Mouse (Mus musculus) layer of hippocampus, adult 18-20 months (tissue): ENCODE results near the gene Dcp1b. TPM values are rescaled to one million over a fixed set of nuclear protein-coding genes. Genes with fewer than 3 reads are reported as not detected.

Source experiments
- DNase-seq, 2 experiments: peaks; one replicate each; pipeline ENCODE4 v3.0.0; 2022; ENCODE audit warnings: low spot score in 2 of 2
- total RNA-seq, 2 experiments: library from RNA; stranded (reverse); gene quantifications; 2 replicates each; pipeline ENCODE4 v1.2.3; 2021

Gene Dcp1b
- total RNA-seq, 2 experiments from 2014 or later, result 16.9 to 18.7 TPM

DNA sequence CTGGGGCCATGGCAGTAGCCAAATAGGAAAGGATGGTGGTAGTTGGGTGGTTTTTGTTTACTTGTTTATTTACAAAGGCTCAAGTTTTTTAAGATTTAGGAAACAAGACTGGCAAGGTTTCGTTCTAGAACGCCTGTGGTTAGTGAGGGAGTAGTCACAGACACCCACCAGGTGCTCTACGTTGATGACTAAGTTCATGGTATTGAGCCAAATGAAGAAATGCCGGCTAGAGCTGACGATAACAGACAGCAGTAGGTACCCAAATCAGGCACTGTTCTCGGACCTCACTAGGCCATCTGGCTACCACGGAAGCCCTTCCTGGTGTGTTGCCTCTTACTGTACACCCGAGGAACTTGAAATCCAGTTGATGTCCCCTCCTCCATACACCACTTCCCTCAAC is 51.9 kb downstream of the Dcp1b start:
- DNase-seq, result no peak

DNA sequence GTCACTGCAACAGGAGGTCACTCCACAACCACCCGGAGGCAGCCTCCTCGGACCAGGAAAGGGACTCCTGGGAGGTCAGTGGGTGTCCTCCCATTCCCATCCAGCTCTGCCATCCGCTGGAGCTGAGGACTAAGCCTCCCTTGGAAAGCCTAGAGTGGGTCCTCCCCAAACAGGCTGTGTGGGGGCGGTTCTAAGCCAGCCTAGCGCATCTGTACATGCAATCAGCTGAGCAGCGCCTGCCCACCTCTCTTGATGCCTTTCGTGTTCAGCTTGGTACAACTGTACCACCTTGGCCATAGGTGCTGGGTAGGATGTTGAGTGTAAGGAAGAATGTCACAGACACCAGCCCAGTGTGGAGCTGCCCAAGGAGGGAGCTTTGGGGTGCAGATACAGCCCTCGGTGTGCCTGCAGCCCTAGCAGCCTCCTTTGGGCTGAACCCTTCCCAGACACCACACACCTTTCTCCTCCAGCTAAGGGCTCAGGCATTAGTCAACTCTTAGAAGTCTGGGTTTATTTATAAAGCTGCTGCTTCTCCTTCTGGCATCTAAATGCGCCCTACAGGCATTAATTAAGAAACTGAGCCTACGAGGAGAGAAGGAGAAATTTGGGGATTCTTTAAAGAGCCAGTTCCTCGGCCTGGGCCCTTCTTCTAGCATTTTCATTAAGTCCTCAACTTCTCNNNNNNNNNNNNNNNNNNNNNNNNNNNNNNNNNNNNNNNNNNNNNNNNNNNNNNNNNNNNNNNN is 54.0 kb downstream of the Dcp1b start:
- DNase-seq, result peak in 1 of 2 experiments; percentile 55

DNA sequence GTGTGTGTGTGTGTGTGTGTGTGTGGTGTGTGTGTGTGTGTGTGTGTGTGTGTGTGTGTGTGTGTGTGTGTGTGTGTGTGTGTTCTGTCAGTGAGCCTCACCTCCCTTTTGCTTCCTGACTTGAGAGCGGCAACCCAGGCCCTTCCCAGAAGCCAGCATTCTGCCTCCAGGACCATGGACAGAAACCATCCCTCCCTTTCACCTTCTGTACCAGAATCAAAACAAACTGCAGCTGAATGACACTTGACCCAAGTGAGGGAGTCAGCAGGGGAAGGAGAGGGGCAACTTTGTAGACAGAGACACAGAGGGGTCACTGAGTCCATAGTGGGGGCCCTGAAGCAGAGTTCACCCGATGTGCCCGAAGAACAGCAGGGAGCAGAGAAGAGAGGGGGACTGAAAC is 58.0 kb downstream of the Dcp1b start:
- DNase-seq, result no peak

DNA sequence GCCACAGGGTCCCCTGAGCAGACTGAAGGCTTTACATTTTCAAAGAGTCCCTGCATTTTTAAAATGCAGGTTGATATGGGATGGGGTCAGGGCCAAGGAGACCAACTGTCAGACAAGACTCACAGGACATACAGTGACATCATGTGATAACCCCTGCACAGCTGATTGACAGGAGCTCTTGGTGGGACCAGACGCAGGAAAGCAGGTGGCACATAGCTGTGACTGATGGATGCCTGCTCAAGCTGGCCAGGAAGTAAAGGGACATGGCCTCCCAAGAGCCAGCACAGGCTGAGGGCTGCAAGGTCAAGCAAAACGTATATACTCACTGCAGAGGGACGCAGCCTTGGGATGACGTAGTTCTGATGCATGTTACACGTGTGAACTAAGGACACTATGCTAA is 60.4 kb downstream of the Dcp1b start:
- no peak for DNase-seq

DNA sequence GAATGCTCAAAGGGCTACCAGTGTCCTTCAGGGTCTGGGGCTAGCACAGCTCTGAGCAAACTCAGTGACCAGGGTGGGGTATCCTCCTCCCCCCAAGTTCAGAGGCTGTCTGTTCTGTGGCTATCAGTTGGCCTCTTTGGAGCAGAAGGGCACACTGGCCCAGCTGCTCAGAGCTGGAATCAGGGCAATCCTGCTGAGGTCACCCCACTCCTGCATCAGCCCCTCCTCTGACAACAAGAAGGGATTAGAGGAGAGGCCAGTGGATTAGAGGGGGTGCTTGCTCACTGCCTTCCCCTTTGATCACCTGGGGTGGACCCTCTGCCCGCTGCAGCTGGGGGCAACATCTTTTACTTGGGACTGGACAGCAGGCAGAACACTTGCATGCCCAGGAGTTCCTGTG is 61.2 kb downstream of the Dcp1b start, which contains the start of gene Cacna2d4:
Cacna2d4 (plus strand) TSS at position 286 of the 400 bp plus-strand sequence.
- DNase-seq, result no peak

DNA sequence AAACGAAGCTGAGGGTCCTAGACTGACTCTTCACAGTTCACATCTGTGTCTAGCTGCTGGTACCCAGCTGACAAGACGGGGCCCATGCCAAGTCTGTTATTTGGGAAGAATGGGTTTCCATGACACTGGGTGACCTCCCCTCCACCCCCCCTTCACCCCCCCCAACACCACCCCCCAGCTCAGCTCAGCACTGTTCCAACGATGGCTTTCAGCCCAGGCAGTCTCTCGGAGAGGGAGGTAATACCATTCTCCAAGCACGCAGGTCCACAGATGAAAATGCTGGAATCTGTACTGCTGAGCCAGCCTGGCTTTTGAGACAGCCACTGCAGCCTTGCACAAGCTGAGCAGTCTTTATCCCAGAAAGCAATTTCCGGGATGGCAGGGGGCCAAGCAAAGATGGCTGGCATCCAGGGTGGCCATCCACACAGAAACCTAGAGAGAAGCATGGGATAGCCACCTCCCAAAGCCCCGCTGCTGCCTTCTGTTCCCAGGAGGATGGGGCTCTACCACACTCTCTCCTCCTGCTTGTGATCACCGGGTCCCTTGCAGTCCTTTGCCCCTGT is 62.5 kb downstream of the Dcp1b start:
- peak; percentile 52 to 56 for DNase-seq

DNA sequence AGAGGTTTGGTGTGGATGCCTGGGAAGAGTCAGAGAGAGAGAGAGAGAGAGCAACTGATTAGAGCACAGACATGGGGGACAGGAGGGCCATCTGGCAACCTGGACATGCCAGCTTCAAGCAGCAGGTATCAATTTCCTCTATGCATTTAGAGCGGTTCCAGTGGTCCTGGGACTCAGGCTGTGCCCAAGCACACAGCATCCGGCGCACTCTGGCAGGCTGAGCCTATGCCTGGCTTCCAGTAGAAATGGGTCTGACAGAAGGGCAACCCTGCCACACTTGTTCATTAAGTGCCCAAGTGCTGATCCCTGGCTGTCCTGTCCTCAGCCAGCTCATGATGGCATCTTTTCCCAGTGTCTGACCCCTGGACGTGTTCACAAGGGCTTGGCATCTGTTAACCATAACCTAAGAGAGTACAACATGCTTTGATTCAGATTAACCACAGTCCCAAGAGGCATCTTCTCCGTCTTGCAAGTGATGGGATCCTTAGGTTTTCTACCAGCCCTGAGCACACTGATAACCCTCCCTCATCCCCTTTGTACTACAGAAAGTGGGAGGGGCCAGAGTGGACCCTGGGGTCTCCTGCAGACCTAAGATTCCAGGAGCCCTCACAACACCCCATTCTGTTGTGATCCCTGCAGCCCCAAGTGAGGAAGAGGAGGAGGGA is 64.4 kb downstream of the Dcp1b start:
- no peak for DNase-seq

DNA sequence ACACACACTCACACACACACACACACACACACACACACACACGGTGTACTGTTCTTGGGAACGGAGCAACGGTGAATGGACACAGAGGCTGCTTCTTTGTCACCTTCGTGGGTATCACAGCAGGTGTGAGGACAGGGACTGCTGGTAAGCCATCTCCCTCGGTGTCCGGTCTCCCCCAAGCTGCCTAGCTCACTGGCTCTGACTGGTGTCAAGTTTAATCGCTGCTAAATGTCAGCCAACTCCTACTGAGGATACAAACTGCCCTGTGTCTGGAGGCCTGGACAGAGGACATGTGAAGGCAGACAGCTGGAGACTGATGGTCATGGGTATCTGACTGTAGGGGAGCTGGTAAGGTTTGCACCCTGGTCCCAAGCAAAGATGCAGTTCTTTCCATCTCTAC is 65.2 kb downstream of the Dcp1b start:
- DNase-seq, result no peak

DNA sequence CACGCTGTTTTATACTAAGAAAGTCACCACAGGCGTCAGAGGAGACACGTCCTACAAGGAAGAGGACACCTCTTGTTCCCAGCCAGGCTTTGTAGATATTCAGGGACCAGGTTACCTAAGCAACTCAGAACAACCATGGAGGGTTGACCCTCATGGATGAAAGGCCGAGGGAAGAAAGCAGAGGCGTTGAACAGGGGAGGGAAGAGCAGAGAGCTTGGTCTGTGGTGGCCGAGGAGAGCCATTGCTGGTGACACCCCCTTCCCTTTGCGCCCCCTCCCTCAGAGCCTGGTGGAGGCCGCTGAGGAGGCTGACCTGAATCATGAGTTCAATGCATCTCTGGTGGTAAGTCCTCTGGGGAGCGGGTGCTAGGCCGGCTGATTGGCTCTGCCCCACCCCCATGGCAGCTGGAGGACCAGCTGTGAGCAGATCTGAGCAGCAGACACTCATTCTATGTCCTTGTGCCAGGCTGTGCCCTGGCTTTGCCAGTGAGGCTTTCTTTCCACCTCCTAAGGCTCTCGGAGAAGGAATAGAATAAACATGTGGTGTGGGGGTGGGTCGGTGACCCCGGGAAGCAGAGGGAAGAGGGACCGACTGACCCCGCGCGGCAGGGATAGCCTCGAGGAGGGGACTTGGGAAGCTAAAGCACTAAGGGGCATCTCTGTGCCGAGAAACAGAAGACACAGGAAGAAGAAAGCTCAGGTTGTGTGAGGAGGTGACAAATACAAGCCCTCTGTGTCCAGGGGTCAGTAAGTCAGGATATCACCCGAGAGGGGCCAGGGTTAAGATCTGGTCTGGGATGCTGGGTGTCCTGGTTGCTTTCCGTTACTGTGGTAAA is 66.0 kb downstream of the Dcp1b start:
- DNase-seq, result no peak

DNA sequence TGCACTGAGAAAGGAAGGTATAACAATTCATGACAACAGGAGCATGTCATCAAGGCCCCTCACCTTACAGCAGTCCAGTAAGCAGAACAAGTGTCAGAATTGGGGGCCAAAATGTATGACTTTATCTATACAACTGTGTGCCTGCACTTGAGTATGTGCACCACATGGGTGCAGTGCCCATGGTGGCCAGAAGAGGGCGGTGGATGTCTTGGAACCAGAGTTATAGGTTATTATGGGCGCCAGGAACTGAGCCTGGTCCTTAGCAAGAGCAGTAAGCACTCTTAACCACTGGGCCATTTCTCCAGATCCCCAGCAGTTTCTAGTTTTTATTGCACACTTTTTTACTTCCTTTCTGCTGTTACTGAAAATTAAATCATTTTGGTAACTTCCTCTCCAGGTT is 71.0 kb downstream of the Dcp1b start:
- no peak for DNase-seq

DNA sequence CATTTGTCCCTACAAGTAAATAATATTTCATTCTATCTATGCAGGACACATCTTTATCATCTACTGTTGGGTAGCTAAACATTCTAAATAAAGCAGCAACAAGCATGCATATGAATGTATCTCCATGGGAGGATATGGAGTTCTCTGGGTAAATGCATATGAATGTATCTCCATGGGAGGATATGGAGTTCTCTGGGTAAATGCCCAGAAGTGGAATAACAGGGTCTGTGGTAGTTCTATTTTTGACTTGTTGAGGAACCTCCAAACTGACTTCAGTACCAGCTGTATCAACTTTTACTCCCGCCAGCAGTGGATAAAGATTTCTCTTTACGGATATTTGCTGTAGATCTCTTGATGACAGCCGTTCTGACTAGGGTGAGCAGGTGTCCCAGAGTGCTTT is 73.5 kb downstream of the Dcp1b start:
- DNase-seq, result no peak

DNA sequence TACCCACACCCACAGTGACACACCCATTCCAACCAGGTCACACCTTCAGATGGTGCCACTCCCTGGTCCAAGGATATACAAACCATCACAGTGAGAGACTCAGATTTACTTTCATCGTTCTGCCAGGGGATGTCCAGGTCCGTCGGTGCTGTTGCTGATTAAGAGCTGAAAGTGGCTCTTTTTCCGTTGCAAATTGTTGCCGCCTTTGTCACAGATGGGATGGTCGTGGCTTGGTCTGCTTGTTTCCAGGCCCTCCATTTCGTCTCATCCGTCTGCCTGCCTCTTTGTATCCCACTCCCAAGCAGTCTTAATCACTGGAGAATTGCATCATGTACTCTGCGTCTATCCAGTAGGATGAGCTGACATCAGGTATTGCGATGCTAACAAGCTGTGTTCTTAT is 74.7 kb downstream of the Dcp1b start:
- DNase-seq, result no peak

DNA sequence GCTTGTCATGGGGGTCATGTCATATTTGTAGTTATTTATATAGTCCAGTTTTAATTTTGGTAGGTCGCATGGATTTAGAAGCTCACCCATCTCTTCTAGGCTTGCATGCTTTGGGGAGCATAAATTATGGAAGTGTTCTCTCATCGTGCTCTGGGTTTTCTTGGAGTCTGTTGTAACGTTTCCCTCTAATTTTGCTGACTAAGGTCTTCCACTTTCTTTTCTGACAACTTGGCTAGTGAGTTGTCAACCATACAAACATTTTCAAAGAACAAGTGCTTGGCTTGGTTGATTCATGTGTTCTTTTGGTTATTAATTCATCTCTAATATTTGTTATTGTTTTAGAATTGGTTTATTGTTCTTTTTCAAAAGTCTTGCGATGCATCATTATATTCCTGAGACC is 76.7 kb downstream of the Dcp1b start:
- DNase-seq, result no peak

Other genes starting within 250 kb of the Dcp1b start
- 10 to 100 TPM; 73.0 to 73.5 TPM for gene Cacna1c, start 21.2 kb downstream of the Dcp1b start, total RNA-seq
- gene Cacna2d4, start 61.3 kb downstream of the Dcp1b start, total RNA-seq, result 1 to 10 TPM in 1 of 2 experiments, under 1 TPM in 1; 0.52 to 1.0 TPM
- 10 to 100 TPM; 44.3 to 47.4 TPM for gene Lrtm2, start 155.5 kb downstream of the Dcp1b start, total RNA-seq
- gene Adipor2, start 242.5 kb downstream of the Dcp1b start, total RNA-seq, result 10 to 100 TPM; 47.1 to 50.6 TPM